Mouse (Mus musculus): ENCODE results near the gene Gm20825.
"Not testable (repeated sequence)": the region's sequence is repeated elsewhere in the genome, so short reads cannot be mapped to it uniquely, and the experiment has no call there.

The Gm20825 gene

DNA sequence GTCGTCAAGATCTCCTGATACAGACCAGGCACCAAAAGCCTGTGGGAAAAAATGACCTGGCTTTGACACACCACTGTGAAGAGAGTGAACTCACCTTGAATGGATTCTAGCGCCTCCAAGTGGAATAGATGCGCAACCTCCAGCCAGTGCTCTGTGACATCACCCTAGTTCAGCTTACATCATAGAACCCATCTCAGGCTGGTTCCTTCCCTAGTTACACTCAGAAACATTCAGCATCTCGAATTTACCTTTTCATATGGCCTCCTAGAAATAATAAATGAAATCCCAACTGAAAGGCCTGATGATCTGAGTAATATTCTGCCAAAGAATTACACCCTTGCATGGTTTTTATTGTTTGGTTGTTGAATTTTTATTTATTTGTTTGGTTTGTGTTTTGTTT lies at the start of gene Gm20825:
Gene Gm20825, minus strand, starts transcription at position 101 of the 400 bp plus-strand sequence.
- not testable (repeated sequence) for DNase-seq (ENCODE audit: low spot score in 2 of 2)

All from natural killer cell, adult 2 months (primary cell).